Comparison of ENCODE assay signal across 7 mouse cellular contexts in genomic region chr12:50314634-50315033, GRCm38 (mm10).
DNase-seq lines count a peak whose midpoint lies in the region; ATAC-seq and TF ChIP-seq lines count a peak whose summit lies in the region.

No protein-coding gene starts in this region.

- no peak overlapping the region for H3K27ac ChIP-seq in kidney, embryonic 15.5 days
- no peak overlapping the region for H3K27ac ChIP-seq in kidney, embryonic 16.5 days (ENCODE audit: low read length)
- H3K27ac ChIP-seq in ES-Bruce4 (ENCODE audit: insufficient read depth, low read length): no peak overlapping the region
- H3K27ac ChIP-seq in hindbrain, postnatal 0 days: no peak overlapping the region

- DNase-seq in 3T3-L1 (ENCODE audit: low read depth, low spot score): peak; percentile 12
- peak; percentile 66 for DNase-seq in hindbrain, postnatal 0 days (ENCODE audit: low spot score)
- no peak for DNase-seq in testis, postnatal 10 days (ENCODE audit: low spot score)
- no peak for DNase-seq in spleen, postnatal 36 days (ENCODE audit: low spot score in 2 of 2)

- H3K27me3 ChIP-seq in kidney, embryonic 15.5 days: no peaks in the 10 kb centered on the region
- H3K27me3 ChIP-seq in kidney, embryonic 16.5 days (ENCODE audit: insufficient read depth, low read length): no peaks in the 10 kb centered on the region
- no peaks in the 10 kb centered on the region for H3K27me3 ChIP-seq in ES-Bruce4 (ENCODE audit: control insufficient read depth, insufficient read depth, low read length, poor library complexity, severe bottlenecking)
- H3K27me3 ChIP-seq in hindbrain, postnatal 0 days (ENCODE audit: insufficient read depth, low read length): no peaks in the 10 kb centered on the region

- H3K4me1 ChIP-seq in kidney, embryonic 15.5 days: no peaks in the 10 kb centered on the region
- H3K4me1 ChIP-seq in kidney, embryonic 16.5 days (ENCODE audit: insufficient read depth, low read length): no peaks in the 10 kb centered on the region
- no peaks in the 10 kb centered on the region for H3K4me1 ChIP-seq in ES-Bruce4 (ENCODE audit: control insufficient read depth, insufficient read depth, low read length)
- H3K4me1 ChIP-seq in hindbrain, postnatal 0 days (ENCODE audit: insufficient read depth, low read length): no peaks in the 10 kb centered on the region

- 0 out of 2 replicates have a peak, but pooled peaks have one; percentile 56 for ATAC-seq in kidney, embryonic 15.5 days (replicated peaks; ENCODE audit: low FRiP score)
- no peak for ATAC-seq in kidney, embryonic 16.5 days (ENCODE audit: low FRiP score, low TSS enrichment)
- peak; percentile 74 for ATAC-seq in hindbrain, postnatal 0 days

- no peaks in the 10 kb centered on the region for H3K36me3 ChIP-seq in kidney, embryonic 15.5 days
- no peaks in the 10 kb centered on the region for H3K36me3 ChIP-seq in kidney, embryonic 16.5 days (ENCODE audit: insufficient read depth, low read length)
- no peaks in the 10 kb centered on the region for H3K36me3 ChIP-seq in ES-Bruce4 (ENCODE audit: control insufficient read depth, insufficient read depth, low read length, poor library complexity, severe bottlenecking)
- H3K36me3 ChIP-seq in hindbrain, postnatal 0 days (ENCODE audit: insufficient read depth, low read length): no peaks in the 10 kb centered on the region

- TF ChIP-seq CTCF in ES-Bruce4 (IDR thresholded peaks at IDR 0.05; ENCODE audit: low read depth, low read length): peak; percentile 6
- TF ChIP-seq CTCF in hindbrain, postnatal 0 days (IDR thresholded peaks at IDR 0.05; ENCODE audit: low read depth): peak; percentile 74

- H3K4me3 ChIP-seq in kidney, embryonic 15.5 days (replicated peaks): no peak overlapping the region
- no peak overlapping the region for H3K4me3 ChIP-seq in kidney, embryonic 16.5 days (ENCODE audit: low read length)
- no peak overlapping the region for H3K4me3 ChIP-seq in ES-Bruce4 (ENCODE audit: low read depth, low read length)
- no peak overlapping the region for H3K4me3 ChIP-seq in hindbrain, postnatal 0 days (ENCODE audit: low read length)

- no peak for TF ChIP-seq POLR2A in ES-Bruce4 (IDR thresholded peaks at IDR 0.05; ENCODE audit: insufficient read depth, low read length)

- no peak overlapping the region for H3K4me2 ChIP-seq in kidney, embryonic 15.5 days
- H3K4me2 ChIP-seq in kidney, embryonic 16.5 days (replicated peaks; ENCODE audit: low read depth, low read length): no peak overlapping the region
- H3K4me2 ChIP-seq in hindbrain, postnatal 0 days (ENCODE audit: low read depth, low read length): no peak overlapping the region

- H3K9me3 ChIP-seq in kidney, embryonic 15.5 days (replicated peaks): no peaks in the 10 kb centered on the region
- H3K9me3 ChIP-seq in kidney, embryonic 16.5 days (ENCODE audit: low read length): no peaks in the 10 kb centered on the region
- H3K9me3 ChIP-seq in ES-Bruce4 (replicated peaks; ENCODE audit: control insufficient read depth, insufficient read depth, low read length, poor library complexity, severe bottlenecking): no peaks in the 10 kb centered on the region
- H3K9me3 ChIP-seq in hindbrain, postnatal 0 days (ENCODE audit: low read length): no peaks in the 10 kb centered on the region

- H3K9ac ChIP-seq in kidney, embryonic 15.5 days: no peak overlapping the region
- H3K9ac ChIP-seq in kidney, embryonic 16.5 days (replicated peaks; ENCODE audit: low read length): no peak overlapping the region
- no peak overlapping the region for H3K9ac ChIP-seq in ES-Bruce4 (ENCODE audit: low read depth, poor library complexity, severe bottlenecking)
- H3K9ac ChIP-seq in hindbrain, postnatal 0 days (replicated peaks; ENCODE audit: low read length): no peak overlapping the region

- TF ChIP-seq EP300 in ES-Bruce4 (IDR thresholded peaks at IDR 0.05; ENCODE audit: insufficient read depth, low read depth, low read length): no peak

Comparison
In these comparisons a context has a peak if more than half of its experiments do, and no peak if none do; other contexts are left out.
1. DNase-seq: peak in 3T3-L1 (single experiment) and hindbrain, postnatal 0 days (single experiment); none in testis, postnatal 10 days (single experiment) and spleen, postnatal 36 days (0 of 2).